Mouse (Mus musculus) midbrain, embryonic 12.5 days (tissue): ENCODE results near the gene Hyal2. TPM values are rescaled to one million over a fixed set of nuclear protein-coding genes. Genes with fewer than 3 reads are reported as not detected.
"Not testable (repeated sequence)": the region's sequence is repeated elsewhere in the genome, so short reads cannot be mapped to it uniquely, and the experiment has no call there.

Experiments used
- ATAC-seq: fragments of 200-750 bp; cut with Nextera tagmentation; 2 replicates; pipeline ENCODE4 v1.8.0; 2017; ENCODE audit warnings: low read depth, moderate TSS enrichment, moderate library complexity; ENCODE audit not compliant: low FRiP score
- H3K27ac ChIP-seq: fragments of 300-500 bp; sonication (generic); replicated peaks from 2 replicates; pipeline ENCODE4 v1.5.1; 2016; ENCODE audit warnings: mild to moderate bottlenecking
- H3K27me3 ChIP-seq: fragments of 300-500 bp; sonication (generic); 2 replicates; pipeline ENCODE4 v1.6.1; 2016; ENCODE audit warnings: mild to moderate bottlenecking
- H3K36me3 ChIP-seq: fragments of 300-500 bp; sonication (generic); 2 replicates; pipeline ENCODE4 v1.6.1; 2016
- H3K4me1 ChIP-seq: fragments of 300-500 bp; sonication (generic); 2 replicates; pipeline ENCODE4 v1.6.1; 2016
- H3K4me2 ChIP-seq: fragments of 300-500 bp; sonication (generic); replicated peaks from 2 replicates; pipeline ENCODE4 v1.6.1; 2016; ENCODE audit warnings: mild to moderate bottlenecking, moderate library complexity
- H3K4me3 ChIP-seq: fragments of 300-500 bp; sonication (generic); 2 replicates; pipeline ENCODE4 v1.5.1; 2016; ENCODE audit warnings: mild to moderate bottlenecking
- H3K9ac ChIP-seq: fragments of 300-500 bp; sonication (generic); replicated peaks from 2 replicates; pipeline ENCODE4 v1.6.1; 2016; ENCODE audit warnings: mild to moderate bottlenecking, moderate library complexity
- H3K9me3 ChIP-seq: fragments of 300-500 bp; sonication (generic); 2 replicates; pipeline ENCODE4 v1.6.1; 2016; ENCODE audit warnings: mild to moderate bottlenecking
- WGBS: fragments of 180-500 bp; shearing (Covaris S2); methylation state at CpG from one replicate; pipeline ENCODE4 v1.1.7; 2016; 5-methylcytosine and 5-hydroxymethylcytosine counted together
- polyA plus RNA-seq: library from polyadenylated mRNA; unstranded; fragments of >200 nt; fragmentation: Nextera tagmentation; extraction: Ambion mirVana; gene quantifications from 2 replicates; pipeline ENCODE4 v1.2.1, GENCODE M21; 2016

The Hyal2 gene
- polyA plus RNA-seq, 1 experiment from 2014 or later = 116 TPM

DNA sequence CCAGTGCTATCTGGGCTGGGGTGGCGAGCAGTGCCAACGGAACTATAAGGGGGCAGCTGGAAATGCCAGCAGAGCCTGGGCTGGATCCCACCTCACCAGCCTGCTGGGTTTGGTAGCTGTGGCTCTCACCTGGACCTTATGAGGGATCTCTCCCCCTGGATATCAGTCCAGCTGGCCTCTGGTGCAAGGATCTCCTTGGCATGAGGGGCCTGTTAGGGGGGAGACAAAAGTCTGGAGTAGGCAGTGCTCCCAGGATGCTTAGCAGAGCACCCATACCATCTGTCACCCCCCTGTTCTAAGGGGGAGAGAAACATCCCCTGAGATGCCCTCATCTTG is 4.5 kb downstream of the Hyal2 start:
- H3K9ac ChIP-seq = no peak overlapping the region
- peaks cover 45% of the 10 kb centered on the region for H3K36me3 ChIP-seq
- no peak overlapping the region for H3K4me3 ChIP-seq
- H3K27ac ChIP-seq = no peak overlapping the region
- H3K4me2 ChIP-seq = no peak overlapping the region
- ATAC-seq = no peak
- no peaks in the 10 kb centered on the region for H3K9me3 ChIP-seq
- peaks cover 39% of the 10 kb centered on the region for H3K4me1 ChIP-seq
- 91% methylated on average over 2 of the region's 2 CpGs for WGBS
- no peaks in the 10 kb centered on the region for H3K27me3 ChIP-seq

DNA sequence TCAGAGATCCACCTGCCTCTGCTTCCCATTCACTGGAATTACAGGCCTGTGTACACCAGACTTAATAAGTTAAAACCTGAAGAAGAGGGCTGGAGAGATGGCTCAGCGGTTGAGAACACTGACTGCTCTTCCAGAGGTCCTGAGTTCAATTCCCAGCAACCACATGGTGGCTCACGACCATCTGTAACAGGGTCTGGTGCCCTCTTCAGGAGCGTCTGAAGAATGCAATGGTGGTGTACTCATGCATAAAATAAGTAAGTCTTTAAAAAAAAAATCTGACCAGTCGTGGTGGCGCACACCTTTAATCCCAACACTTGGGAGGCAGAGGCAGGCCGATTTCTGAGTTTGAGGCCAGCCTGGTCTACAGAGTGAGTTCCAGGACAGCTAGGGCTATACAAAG is 6.0 kb downstream of the Hyal2 start:
- H3K27ac ChIP-seq, H3K4me2 ChIP-seq, H3K9me3 ChIP-seq, ATAC-seq, H3K27me3 ChIP-seq, H3K4me3 ChIP-seq, H3K9ac ChIP-seq: not testable (repeated sequence)
- Histone ChIP-seq H3K4me1 (peaks cover 32% of the 10 kb centered on the region), H3K36me3 (peaks cover 45% of the 10 kb centered on the region)
- WGBS = 82% methylated on average over 6 of the region's 6 CpGs

DNA sequence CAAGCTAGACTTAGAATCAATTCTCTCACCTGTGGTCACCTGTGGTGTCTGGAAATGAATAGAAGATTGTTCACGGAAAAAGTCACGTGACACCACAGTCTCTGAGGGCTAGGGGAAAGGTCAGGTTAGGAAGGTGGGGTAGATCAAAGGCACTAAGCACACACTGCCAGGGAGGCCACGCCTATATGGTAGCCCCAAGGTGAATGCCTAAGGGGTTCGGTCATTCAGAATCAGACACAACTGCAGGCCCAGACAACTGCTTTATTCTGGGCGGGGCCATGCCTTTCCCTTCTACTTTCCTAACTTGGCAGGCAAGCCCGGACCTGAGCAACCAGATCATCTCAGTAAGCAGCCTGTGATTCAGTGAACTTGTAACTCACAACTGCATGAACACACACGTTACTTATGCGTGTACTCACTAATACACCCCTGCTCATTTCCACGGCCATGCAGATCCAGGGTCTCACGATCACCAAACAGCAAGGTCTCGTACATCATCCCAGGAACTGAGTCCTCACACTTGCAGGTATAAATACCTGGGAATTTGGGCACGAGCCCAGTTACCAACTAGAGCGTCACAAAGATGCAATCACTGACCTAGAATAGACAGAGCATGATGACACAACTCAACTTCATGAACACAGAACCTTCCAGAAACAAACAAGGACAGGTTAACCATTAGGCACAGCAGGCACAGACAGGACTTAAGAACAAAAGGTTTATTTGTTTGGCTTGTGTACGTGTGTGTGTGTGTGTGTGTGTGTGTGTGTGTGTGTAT is 8.0 kb downstream of the Hyal2 start:
- 89% methylated on average over 14 of the region's 14 CpGs for WGBS
- Histone ChIP-seq H3K4me2 (no peak overlapping the region), H3K4me3 (no peak overlapping the region), H3K9me3 (no peaks in the 10 kb centered on the region), H3K27ac (peak overlapping the region; percentile 35; the same call in 1 of the 2 replicates), H3K9ac (no peak overlapping the region), H3K27me3 (no peaks in the 10 kb centered on the region), H3K4me1 (peaks cover 35% of the 10 kb centered on the region), H3K36me3 (peaks cover 41% of the 10 kb centered on the region)
- ATAC-seq = no peak

DNA sequence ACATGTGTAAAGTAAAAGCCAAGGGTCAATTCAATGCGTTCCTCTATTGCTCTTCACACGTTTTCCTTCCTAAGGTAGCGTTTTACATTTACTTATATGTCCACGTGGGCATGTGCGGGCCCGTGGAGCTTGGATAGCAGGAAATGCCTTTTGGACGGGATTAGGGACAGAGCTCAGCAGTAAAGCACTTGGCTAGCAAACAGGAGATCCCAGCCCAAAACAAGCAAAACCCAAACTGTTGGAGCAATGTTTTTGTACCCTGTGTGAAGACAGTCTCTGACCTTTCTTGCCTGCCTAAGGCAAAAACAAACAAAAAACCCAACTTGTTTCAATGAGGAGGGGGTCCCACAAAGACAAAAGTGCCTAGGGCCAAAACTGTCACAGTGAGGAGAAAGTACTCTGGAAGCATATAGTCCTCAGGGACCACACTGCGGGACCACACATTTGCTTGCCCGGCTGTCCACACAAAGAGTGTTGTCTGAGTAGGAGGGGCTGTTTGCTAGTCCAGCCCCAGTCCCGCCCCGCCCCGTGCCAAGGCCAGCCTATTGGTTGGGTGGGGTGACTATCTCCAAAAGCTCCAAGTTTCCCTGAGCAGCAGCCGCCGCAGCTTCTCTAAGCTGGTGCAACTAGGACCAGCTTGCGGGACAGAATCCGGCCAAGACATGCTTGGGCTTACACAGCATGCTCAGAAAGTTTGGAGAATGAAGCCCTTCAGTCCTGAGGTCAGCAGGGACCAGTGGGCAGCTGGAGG is 8.8 kb downstream of the Hyal2 start, which contains the start of gene Hyal1:
TSS of gene Hyal1 (plus strand) at position 571 of the 751 bp plus-strand sequence.
- H3K27ac ChIP-seq = peak within 1 kb of the TSS; percentile 39
- peaks cover 33% of the 10 kb centered on the region for H3K36me3 ChIP-seq
- 29% methylated on average over 16 of the region's 16 CpGs for WGBS
- peak within 1 kb of the TSS; percentile 46 for H3K4me2 ChIP-seq
- H3K4me1 ChIP-seq = peaks cover 35% of the 10 kb centered on the region
- peak within 1 kb of the TSS; percentile 51 for H3K9ac ChIP-seq
- no peaks in the 10 kb centered on the region for H3K27me3 ChIP-seq
- no peaks in the 10 kb centered on the region for H3K9me3 ChIP-seq
- ATAC-seq = peak; percentile 76
- H3K4me3 ChIP-seq = peak within 1 kb of the TSS; percentile 29

DNA sequence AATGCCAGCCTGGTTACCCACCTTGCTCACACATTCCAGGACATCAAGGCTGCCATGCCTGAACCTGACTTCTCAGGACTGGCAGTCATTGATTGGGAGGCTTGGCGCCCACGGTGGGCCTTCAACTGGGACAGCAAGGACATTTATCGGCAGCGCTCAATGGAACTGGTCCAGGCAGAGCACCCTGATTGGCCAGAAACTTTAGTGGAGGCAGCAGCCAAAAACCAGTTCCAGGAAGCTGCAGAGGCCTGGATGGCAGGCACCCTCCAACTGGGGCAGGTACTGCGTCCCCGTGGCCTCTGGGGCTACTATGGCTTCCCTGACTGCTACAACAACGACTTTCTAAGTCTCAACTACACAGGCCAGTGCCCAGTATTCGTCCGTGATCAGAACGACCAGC is 10.1 kb downstream of the Hyal2 start:
- ATAC-seq = no peak
- Histone ChIP-seq H3K4me2 (no peak overlapping the region), H3K4me3 (no peak overlapping the region), H3K36me3 (peaks cover 26% of the 10 kb centered on the region), H3K4me1 (peaks cover 38% of the 10 kb centered on the region), H3K9ac (no peak overlapping the region), H3K9me3 (no peaks in the 10 kb centered on the region), H3K27ac (no peak overlapping the region), H3K27me3 (no peaks in the 10 kb centered on the region)
- 91% methylated on average over 10 of the region's 10 CpGs for WGBS

DNA sequence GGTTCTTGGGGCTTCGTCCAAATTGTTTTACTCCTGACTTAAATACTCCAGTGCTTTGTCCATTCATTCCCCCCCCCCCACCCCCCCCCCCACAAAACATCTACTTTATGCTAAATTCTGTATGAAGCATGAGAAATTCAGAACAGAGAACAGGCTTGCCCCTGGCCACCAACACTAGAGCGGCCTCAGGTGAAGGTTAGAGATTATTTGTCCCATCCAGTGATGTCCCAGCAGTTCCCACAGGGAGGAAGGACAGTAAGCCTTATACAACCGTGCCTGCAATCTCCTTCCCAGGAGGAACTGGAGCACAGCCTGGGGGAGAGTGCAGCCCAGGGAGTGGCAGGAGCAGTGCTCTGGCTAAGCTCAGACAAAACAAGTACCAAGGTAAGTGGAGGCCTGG is 10.8 kb downstream of the Hyal2 start, which contains the start of gene Naa80:
TSS of gene Naa80 (plus strand) at position 301 of the 400 bp plus-strand sequence.
- H3K4me2 ChIP-seq = no peak within 1 kb of the TSS
- peaks cover 38% of the 10 kb centered on the region for H3K4me1 ChIP-seq
- no peak within 1 kb of the TSS for H3K4me3 ChIP-seq
- H3K36me3 ChIP-seq = peaks cover 26% of the 10 kb centered on the region
- no peaks in the 10 kb centered on the region for H3K27me3 ChIP-seq
- 77% methylated on average over 3 of the region's 3 CpGs for WGBS
- ATAC-seq = no peak
- no peaks in the 10 kb centered on the region for H3K9me3 ChIP-seq
- H3K27ac ChIP-seq = no peak within 1 kb of the TSS
- no peak within 1 kb of the TSS; the same call in 1 of the 2 replicates for H3K9ac ChIP-seq

DNA sequence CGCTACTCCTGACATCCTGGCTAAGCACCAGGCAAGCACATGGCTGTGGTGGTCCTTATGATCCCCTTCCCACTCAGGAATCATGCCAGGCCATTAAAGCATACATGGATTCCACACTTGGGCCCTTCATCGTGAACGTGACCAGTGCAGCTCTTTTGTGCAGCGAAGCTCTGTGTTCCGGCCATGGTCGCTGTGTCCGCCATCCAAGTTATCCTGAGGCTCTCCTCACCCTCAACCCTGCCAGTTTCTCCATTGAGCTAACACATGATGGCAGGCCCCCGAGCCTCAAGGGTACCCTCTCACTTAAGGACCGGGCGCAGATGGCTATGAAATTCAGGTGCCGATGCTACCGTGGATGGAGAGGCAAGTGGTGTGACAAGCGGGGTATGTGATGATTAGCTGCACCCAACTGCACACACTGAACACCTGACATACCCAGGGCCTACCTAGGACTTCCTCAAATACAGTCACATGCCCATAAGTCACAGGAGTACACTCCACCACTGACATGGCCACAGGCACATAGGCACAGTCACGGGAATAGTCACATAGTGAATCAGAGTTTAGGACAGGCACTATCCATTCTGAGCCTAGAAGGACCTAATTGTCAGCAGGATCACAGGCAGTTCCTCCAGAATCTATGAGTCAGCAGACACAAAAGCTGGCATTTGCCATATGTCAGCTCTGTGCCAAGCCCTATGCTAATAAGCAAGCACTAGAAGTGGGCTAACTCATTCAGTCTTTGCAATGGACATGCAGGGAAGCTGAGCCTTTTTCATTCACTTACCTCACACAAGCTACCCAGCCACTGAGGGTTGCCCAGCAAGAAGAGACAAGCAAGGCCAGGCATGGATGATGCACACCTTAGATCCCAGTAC is 11.5 kb downstream of the Hyal2 start:
- Histone ChIP-seq H3K4me3 (no peak overlapping the region), H3K9ac (no peak overlapping the region; the same call in 1 of the 2 replicates), H3K27ac (no peak overlapping the region), H3K4me2 (no peak overlapping the region), H3K4me1 (peaks cover 38% of the 10 kb centered on the region), H3K9me3 (no peaks in the 10 kb centered on the region), H3K36me3 (peaks cover 24% of the 10 kb centered on the region), H3K27me3 (no peaks in the 10 kb centered on the region)
- ATAC-seq = no peak
- WGBS = 94% methylated on average over 14 of the region's 14 CpGs

DNA sequence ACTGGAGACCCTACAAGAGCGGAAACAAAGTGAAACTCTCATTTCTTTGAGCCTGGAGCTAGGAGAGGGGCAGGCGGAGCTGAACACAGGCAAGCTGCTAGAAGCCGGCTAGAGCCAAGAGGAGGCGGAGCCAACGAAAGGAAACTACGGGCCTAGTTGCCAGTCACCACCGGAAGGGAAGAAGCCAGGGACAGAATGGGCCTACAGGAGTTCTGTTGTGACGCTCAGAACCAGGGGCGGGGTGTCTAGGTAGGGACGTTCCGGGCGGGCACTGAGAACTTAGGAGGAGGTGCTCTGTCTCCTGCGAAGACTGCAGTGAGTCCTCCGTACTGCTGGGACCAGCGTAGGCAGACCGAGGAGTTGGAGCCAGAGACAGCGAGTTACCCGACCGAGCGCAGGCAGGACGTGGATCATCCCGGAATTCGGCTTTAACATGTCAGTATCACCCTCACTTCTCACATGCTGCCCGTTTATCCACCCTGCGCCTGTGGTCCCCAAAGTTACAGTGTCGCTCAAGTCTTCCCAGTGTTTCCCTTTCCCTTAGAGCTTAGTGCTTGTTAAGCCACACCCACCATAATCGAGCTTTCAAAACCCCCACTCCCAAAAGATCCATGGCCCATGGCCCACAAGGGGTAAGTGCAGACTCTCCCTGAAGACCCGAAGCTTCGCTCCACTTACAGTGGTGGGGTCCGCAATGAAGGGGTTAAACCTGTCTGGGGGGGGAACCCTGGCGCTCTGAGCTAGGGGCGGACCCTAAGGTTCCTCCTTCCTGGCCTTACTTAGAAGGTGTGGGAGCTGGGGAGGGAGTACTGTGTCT is 13.0 kb downstream of the Hyal2 start, which contains the start of gene Hyal3:
TSS of gene Hyal3 (plus strand) at position 318 of the 817 bp plus-strand sequence.
- H3K4me3 ChIP-seq = peak within 1 kb of the TSS; percentile 64
- H3K4me1 ChIP-seq = peaks cover 38% of the 10 kb centered on the region
- ATAC-seq = peak; percentile 53
- H3K9ac ChIP-seq = peak within 1 kb of the TSS; percentile 78
- peaks cover 16% of the 10 kb centered on the region; the same call in 1 of the 2 replicates for H3K36me3 ChIP-seq
- H3K4me2 ChIP-seq = peak within 1 kb of the TSS; percentile 97
- no peaks in the 10 kb centered on the region for H3K9me3 ChIP-seq
- H3K27me3 ChIP-seq = no peaks in the 10 kb centered on the region
- WGBS = 1% methylated on average over 32 of the region's 32 CpGs
- peak within 1 kb of the TSS; percentile 72 for H3K27ac ChIP-seq

DNA sequence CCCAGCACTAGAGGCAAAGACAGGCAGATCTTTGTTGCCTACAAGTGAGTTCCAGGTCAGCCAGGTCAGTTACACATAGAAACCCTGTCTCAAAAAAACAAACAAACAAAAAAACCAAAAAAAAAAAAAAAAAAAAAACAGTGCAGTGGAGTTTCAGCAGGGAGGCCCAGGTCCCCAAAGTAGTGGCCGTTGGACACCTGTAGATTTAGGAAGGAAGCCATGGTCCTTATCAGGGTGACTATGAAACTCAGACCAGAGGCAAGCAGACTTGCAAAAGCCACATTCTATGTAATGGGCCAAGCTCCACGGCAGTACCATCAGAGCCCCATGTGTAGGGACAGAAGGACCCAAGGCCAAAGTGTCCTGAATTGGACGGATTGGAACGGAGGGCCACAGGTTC is 13.8 kb downstream of the Hyal2 start:
- no peak for ATAC-seq
- Histone ChIP-seq H3K27ac (no peak overlapping the region), H3K4me2 (peak overlapping the region; percentile 97), H3K36me3 (peaks cover 16% of the 10 kb centered on the region; the same call in 1 of the 2 replicates), H3K9me3 (no peaks in the 10 kb centered on the region), H3K4me1 (peaks cover 38% of the 10 kb centered on the region), H3K9ac (no peak overlapping the region; the same call in none of the 2 replicates), H3K27me3 (no peaks in the 10 kb centered on the region), H3K4me3 (peak overlapping the region; percentile 64; the same call in 1 of the 2 replicates)
- WGBS = 78% methylated on average over 4 of the region's 4 CpGs

DNA sequence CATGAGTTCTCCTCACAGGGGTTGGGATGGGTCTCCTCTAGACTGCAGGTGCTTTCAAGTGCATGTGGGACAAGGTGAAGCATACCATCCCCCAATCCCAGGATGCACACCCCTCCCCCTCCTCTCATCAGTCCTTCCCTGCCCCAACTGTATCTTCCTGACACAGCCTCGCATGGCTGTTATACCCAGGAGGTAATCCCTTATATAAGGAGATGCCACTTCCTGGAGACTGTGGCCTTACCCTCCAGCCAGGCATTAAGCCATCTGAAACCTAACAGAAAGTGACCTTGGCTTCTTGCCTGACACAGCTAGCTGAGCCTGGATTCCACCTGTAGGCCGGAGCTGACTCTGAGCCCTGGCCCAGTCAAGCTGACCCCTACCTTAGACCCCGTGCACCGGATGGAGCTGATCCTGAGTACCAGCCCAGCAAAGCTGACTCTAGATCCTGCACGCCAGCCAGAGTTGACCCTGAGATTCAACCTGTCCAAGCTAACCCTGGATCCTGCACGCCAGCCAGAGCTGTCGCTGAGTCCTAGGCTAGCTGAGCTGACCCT is 14.8 kb downstream of the Hyal2 start:
- no peaks in the 10 kb centered on the region for H3K9me3 ChIP-seq
- no peak overlapping the region for H3K27ac ChIP-seq
- no peak overlapping the region for H3K9ac ChIP-seq
- no peak overlapping the region for H3K4me2 ChIP-seq
- no peaks in the 10 kb centered on the region for H3K27me3 ChIP-seq
- H3K4me1 ChIP-seq = peaks cover 32% of the 10 kb centered on the region
- WGBS = 90% methylated on average over 7 of the region's 7 CpGs
- ATAC-seq = no peak
- peaks cover 16% of the 10 kb centered on the region; the same call in 1 of the 2 replicates for H3K36me3 ChIP-seq
- H3K4me3 ChIP-seq = no peak overlapping the region
